Mouse (Mus musculus) forebrain, embryonic 14.5 days (tissue): ENCODE results near the gene Atp6v1a. TPM values are rescaled to one million over a fixed set of nuclear protein-coding genes. Genes with fewer than 3 reads are reported as not detected.

Experiments used
- ATAC-seq: fragments of 200-750 bp; cut with Nextera tagmentation; 2 replicates; pipeline ENCODE4 v1.8.0; 2017; ENCODE audit warnings: mild to moderate bottlenecking, moderate library complexity
- DNase-seq: peaks from one replicate; pipeline ENCODE4 v3.0.0-alpha.2; 2015; ENCODE audit warnings: low spot score
- H3K27ac ChIP-seq: fragments of 300-500 bp; sonication (generic); 2 replicates; pipeline ENCODE4 v1.5.1; 2014; ENCODE audit warnings: low read depth, mild to moderate bottlenecking, control low read depth, low read length, moderate library complexity
- H3K27me3 ChIP-seq: fragments of 300-500 bp; sonication (generic); replicated peaks from 2 replicates; pipeline ENCODE4 v1.6.1; 2014; ENCODE audit warnings: low read length, control low read depth, mixed read lengths; ENCODE audit not compliant: control insufficient read depth, insufficient read depth
- H3K36me3 ChIP-seq: fragments of 300-500 bp; sonication (generic); 2 replicates; pipeline ENCODE4 v1.6.1; 2014; ENCODE audit warnings: low read length, control low read depth; ENCODE audit not compliant: control insufficient read depth, insufficient read depth
- H3K4me1 ChIP-seq: fragments of 300-500 bp; sonication (generic); 2 replicates; pipeline ENCODE4 v1.6.1; 2014; ENCODE audit warnings: antibody characterized with exemption, low read length, control low read depth; ENCODE audit not compliant: control insufficient read depth, insufficient read depth
- H3K4me2 ChIP-seq: fragments of 300-500 bp; sonication (generic); 2 replicates; pipeline ENCODE4 v1.6.1; 2014; ENCODE audit warnings: mild to moderate bottlenecking, control low read depth, low read length
- H3K4me3 ChIP-seq: fragments of 300-500 bp; sonication (generic); 2 replicates; pipeline ENCODE4 v1.5.1; 2014; ENCODE audit warnings: low read depth, low read length, control low read depth
- H3K9ac ChIP-seq: fragments of 300-500 bp; sonication (generic); 2 replicates; pipeline ENCODE4 v1.6.1; 2014; ENCODE audit warnings: mild to moderate bottlenecking, low read length, control low read depth, moderate library complexity
- H3K9me3 ChIP-seq: fragments of 300-500 bp; sonication (generic); replicated peaks from 2 replicates; pipeline ENCODE4 v1.6.1; 2016; ENCODE audit warnings: low read length, control low read depth, mixed read lengths; ENCODE audit not compliant: control insufficient read depth
- WGBS: fragments of 180-500 bp; shearing (Covaris S2); extraction: QIAGEN DNeasy Blood & Tissue Kit; methylation state at CpG from one replicate; pipeline ENCODE4 v1.1.7; 2014; 5-methylcytosine and 5-hydroxymethylcytosine counted together
- polyA plus RNA-seq: library from polyadenylated mRNA; unstranded; fragments of >200 nt; fragmentation: Nextera tagmentation; extraction: Ambion mirVana; gene quantifications from 2 replicates; pipeline ENCODE4 v1.2.1, GENCODE M21; 2014

Gene Atp6v1a
- polyA plus RNA-seq, result 125 and 127 TPM in 2 replicates

DNA sequence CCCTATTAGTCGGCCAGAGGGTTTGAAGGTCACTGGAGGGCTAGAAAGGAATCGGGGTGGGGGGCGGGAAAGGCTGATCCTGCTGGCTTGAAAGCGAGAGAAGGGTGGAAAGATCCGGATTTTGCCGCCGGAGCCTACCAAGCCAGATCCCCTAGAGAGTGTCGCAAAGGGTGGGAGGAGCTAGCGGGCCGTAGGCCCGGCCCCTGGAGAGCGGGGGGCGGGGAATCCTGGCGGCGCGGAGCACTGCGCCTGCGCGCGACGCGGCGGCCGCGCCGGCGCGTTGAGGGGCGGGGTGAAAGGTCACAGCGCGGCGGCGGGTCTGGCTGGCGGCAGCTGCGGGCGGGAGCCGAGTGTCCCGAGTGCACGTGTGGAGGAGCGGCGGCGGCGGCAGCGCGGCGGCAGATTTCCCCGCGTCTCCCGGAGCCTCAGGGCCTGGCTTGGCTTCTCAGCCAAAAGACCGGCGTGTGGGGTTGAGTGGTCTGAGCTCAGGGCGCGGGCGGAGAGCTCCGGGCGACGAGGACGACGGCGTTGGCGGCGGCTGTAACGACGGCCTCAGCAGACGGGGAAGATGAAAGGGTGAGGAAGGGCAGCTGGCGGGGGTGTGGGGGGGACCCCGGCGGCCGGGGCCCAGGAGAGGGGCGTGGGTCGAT, at the start of gene Atp6v1a, which contains the start of gene Naa50:
Atp6v1a (minus strand) TSS at position 170 of the 650 bp plus-strand sequence.
Naa50 (plus strand) TSS at position 295 of the 650 bp plus-strand sequence.
- peak; percentile 96 for DNase-seq
- peak within 1 kb of the TSS; percentile 98 for H3K27ac ChIP-seq
- H3K27me3 ChIP-seq, result no peaks in the 10 kb centered on the region
- H3K4me1 ChIP-seq, result peaks cover 16% of the 10 kb centered on the region
- no peaks in the 10 kb centered on the region for H3K9me3 ChIP-seq
- no peaks in the 10 kb centered on the region for H3K36me3 ChIP-seq
- H3K9ac ChIP-seq, result peak within 1 kb of the TSS; percentile 86
- under 1% methylated on average over 60 of the region's 71 CpGs for WGBS
- ATAC-seq, result peak; percentile 90
- peak within 1 kb of the TSS; percentile 77 for H3K4me3 ChIP-seq
- H3K4me2 ChIP-seq, result peak within 1 kb of the TSS; percentile 93

DNA sequence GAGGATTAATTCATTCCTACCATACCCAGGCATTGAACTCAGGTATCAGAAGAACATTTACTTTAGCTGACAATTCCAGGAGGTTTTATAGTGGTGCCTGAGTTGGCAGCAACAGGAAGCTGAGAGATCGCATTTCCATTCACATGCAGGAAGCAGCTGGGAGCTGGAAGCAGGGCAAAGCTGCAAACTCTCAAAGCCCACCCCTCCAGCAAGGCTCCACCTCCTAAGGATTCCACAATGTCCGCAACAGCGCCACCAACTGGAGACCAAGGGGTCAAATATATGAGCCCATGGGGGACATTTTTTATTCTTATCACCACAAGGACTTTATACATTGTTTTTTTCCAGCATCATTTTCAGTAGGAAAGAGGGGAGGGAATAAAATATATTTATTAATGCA, 49.3 kb upstream of the Atp6v1a start:
- Histone ChIP-seq H3K4me3 (no peak overlapping the region), H3K27me3 (no peaks in the 10 kb centered on the region), H3K27ac (no peak overlapping the region), H3K9me3 (0 out of 2 replicates have a peak, but pooled peaks cover 3% of the 10 kb centered on the region), H3K9ac (no peak overlapping the region), H3K4me1 (no peaks in the 10 kb centered on the region), H3K4me2 (no peak overlapping the region), H3K36me3 (no peaks in the 10 kb centered on the region)
- 94% methylated on average over 3 of the region's 3 CpGs for WGBS
- ATAC-seq, result no peak
- DNase-seq, result no peak

DNA sequence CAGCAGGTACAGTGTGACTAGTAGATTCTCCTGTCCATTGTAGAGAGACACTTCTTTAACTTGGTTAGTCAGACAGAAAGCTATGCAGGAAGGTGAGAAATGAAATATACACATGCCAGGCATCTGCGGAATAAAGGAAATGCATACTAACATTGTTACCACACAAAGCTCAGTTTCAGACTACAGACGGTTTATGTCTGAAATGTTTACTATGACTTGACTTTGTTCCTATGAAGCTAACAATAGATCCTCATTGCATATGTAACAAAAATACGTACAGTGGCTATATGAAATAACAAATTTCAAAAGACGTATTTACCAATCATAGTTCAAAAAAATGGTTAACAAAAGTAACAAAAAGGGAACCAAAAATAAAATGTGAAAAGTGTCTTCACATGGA, 47.7 kb upstream of the Atp6v1a start:
- Histone ChIP-seq H3K4me3 (no peak overlapping the region), H3K27me3 (no peaks in the 10 kb centered on the region), H3K4me2 (no peak overlapping the region), H3K27ac (no peak overlapping the region), H3K9me3 (0 out of 2 replicates have a peak, but pooled peaks cover 3% of the 10 kb centered on the region), H3K4me1 (no peaks in the 10 kb centered on the region), H3K9ac (no peak overlapping the region), H3K36me3 (no peaks in the 10 kb centered on the region)
- DNase-seq (no peak), ATAC-seq (no peak)
- 95% methylated on average over 4 of the region's 4 CpGs for WGBS

DNA sequence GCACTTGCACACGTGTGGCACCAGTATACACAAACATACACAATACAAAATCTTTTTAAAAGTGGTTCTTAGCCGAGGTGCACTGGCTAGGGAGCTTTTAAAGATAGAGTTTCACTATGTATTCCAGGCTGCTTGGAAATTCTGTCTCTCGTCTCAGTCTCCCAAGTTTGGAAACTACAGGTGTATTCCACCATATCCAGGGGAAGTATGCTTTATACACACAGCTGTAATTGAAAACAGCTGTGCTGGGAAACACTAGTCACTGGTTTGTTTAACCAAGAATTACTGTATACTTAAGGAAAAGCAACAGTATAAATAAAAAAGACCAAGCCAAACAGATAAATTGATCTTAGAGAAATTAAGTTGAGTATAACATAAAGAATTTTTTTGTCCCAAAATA, 45.3 kb upstream of the Atp6v1a start:
- no peak overlapping the region for H3K4me2 ChIP-seq
- DNase-seq (no peak), ATAC-seq (no peak)
- no peaks in the 10 kb centered on the region for H3K4me1 ChIP-seq
- no peaks in the 10 kb centered on the region for H3K36me3 ChIP-seq
- no peak overlapping the region for H3K4me3 ChIP-seq
- no peaks in the 10 kb centered on the region for H3K27me3 ChIP-seq
- H3K9me3 ChIP-seq, result 0 out of 2 replicates have a peak, but pooled peaks cover 3% of the 10 kb centered on the region
- 85% methylated on average over 3 of the region's 3 CpGs for WGBS
- no peak overlapping the region for H3K27ac ChIP-seq
- no peak overlapping the region for H3K9ac ChIP-seq

DNA sequence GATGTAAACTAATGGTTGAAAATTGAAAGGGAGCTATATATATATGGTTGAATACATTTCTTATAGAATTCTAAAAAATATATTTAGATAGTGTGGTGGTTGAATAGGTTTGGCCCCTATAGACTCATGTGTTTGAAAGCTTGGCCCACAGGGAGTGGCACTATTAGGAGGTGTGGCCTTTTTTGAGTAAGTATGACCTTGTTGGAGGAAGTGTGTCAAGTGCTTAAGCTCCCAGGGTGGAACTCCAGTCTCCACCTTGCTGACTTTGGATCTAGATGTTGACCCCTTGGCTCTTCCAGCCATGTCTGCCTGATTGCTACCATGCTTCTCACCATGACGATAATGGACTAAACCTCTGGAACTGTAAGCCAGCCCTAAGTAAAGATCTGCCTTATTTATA, 43.1 kb upstream of the Atp6v1a start:
- H3K4me3 ChIP-seq, result no peak overlapping the region
- no peak overlapping the region for H3K9ac ChIP-seq
- no peak overlapping the region for H3K27ac ChIP-seq
- no peaks in the 10 kb centered on the region for H3K9me3 ChIP-seq
- H3K4me2 ChIP-seq, result no peak overlapping the region
- H3K27me3 ChIP-seq, result no peaks in the 10 kb centered on the region
- ATAC-seq, result no peak
- H3K4me1 ChIP-seq, result no peaks in the 10 kb centered on the region
- 88% methylated on average over 1 of the region's 1 CpGs for WGBS
- DNase-seq, result no peak
- H3K36me3 ChIP-seq, result no peaks in the 10 kb centered on the region

DNA sequence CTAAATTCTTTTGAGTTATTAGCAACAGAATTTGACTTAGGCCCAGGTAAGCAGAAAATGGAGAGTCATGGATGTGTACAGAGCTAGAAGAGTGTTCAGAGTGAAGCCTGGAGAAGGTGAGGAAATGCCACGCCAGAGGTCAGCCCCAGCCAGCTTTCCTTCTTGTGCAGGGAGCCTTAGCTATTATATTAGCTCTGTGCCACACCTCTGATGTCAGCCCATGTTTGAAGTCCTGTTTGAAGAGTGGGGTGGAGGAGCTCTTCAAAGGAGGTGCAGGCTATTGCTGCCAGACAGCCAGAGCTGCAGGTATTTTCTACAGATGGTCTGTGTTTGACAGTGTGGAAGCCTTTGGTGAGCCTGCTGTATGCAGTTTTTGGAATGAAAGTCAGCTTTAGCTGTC, 39.0 kb upstream of the Atp6v1a start:
- WGBS, result 75% methylated on average over 1 of the region's 1 CpGs
- H3K4me3 ChIP-seq, result no peak overlapping the region
- H3K4me1 ChIP-seq, result peaks cover 10% of the 10 kb centered on the region; the same call in 1 of the 2 replicates
- no peak overlapping the region for H3K9ac ChIP-seq
- no peaks in the 10 kb centered on the region for H3K36me3 ChIP-seq
- no peak; the same call in 1 of the 2 replicates for ATAC-seq
- no peaks in the 10 kb centered on the region for H3K27me3 ChIP-seq
- peak; percentile 21 for DNase-seq
- H3K9me3 ChIP-seq, result no peaks in the 10 kb centered on the region
- no peak overlapping the region for H3K27ac ChIP-seq
- H3K4me2 ChIP-seq, result no peak overlapping the region

DNA sequence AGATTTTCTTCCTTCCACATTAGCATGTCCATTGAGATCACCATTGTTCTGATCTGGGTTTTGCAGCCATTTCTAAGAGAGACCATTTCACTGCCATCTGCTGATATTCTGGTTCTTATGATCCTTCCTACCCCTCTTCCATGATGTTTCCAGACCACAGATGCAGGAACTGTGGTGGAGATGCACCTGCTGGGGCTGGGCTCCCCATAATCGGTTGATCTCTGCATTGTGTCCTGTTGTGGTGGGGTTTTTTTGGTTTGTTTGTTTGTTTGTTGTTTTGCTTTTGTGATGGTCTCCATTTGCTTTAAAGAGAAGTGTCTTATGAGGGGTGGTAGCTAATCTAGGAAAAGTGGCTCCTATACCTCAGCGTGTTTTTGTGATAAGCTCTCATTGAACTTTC, 37.0 kb upstream of the Atp6v1a start:
- Histone ChIP-seq H3K4me3 (no peak overlapping the region), H3K4me2 (no peak overlapping the region)
- 96% methylated on average over 2 of the region's 2 CpGs for WGBS

DNA sequence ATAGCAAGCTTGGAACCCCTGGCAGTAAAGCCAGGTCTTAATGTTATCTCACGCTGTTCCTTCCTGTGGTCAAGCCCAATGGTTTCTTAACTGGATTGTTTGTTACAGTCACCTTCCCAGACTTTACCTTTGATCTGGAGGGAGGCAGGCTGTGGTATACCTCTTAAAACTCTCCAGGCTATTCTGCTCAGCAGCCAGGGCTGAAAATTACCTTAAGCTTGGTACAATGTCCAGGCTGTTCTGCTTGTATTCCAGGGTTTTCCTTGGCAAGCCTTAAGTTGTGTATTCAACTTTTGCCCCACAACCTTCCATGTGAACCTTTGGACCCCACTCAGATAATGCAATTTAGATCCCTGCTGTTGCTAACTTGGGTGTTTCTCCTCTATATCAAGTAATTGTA, 35.5 kb upstream of the Atp6v1a start:
- no peak overlapping the region for H3K9ac ChIP-seq
- H3K4me3 ChIP-seq, result no peak overlapping the region

More for the DNA sequence above, 37.0 kb upstream of the Atp6v1a start:
- H3K36me3 ChIP-seq, result no peaks in the 10 kb centered on the region
- H3K9me3 ChIP-seq, result no peaks in the 10 kb centered on the region
- H3K27me3 ChIP-seq, result no peaks in the 10 kb centered on the region
- ATAC-seq, result no peak
- H3K27ac ChIP-seq, result no peak overlapping the region
- no peak overlapping the region for H3K9ac ChIP-seq
- DNase-seq, result no peak
- peaks cover 10% of the 10 kb centered on the region; the same call in 1 of the 2 replicates for H3K4me1 ChIP-seq

DNA sequence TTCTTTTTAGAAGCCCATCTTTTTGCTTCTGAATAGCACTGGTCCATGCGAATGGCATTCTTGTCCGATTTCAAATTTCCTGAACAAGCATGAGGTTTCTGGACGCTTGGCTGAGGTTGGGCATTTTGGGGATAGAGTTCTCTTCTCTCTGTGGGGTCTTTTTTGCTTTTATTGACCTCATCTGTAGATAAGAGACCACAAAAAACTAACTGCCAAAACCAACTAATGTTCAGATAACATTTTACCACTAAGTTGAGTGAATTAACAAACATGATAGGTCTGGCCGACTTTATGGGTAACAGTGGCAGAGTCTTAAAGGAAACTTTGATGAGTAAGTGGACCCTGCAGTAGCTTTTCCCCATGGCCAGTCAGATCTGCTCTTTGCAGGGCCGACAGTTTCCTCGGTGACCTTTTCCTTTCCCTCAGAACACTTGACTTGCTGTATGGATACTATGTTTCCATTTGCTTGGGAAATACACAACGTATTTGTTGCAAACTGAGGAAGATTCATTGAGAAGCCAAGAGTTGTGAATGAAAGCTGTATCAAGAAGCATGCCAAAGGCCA, 34.5 kb upstream of the Atp6v1a start:
- Histone ChIP-seq H3K4me1 (peaks cover 10% of the 10 kb centered on the region; the same call in 1 of the 2 replicates), H3K4me2 (peak overlapping the region; percentile 78), H3K27ac (no peak overlapping the region), H3K27me3 (no peaks in the 10 kb centered on the region), H3K9ac (peak overlapping the region; percentile 88), H3K4me3 (peak overlapping the region; percentile 91), H3K9me3 (no peaks in the 10 kb centered on the region), H3K36me3 (no peaks in the 10 kb centered on the region)
- ATAC-seq (no peak), DNase-seq (no peak)
- 25% methylated on average over 7 of the region's 7 CpGs for WGBS

More for the DNA sequence above, 35.5 kb upstream of the Atp6v1a start:
- H3K36me3 ChIP-seq, result no peaks in the 10 kb centered on the region
- H3K4me1 ChIP-seq, result peaks cover 10% of the 10 kb centered on the region; the same call in 1 of the 2 replicates
- no peak for DNase-seq
- no peak for ATAC-seq
- no peaks in the 10 kb centered on the region for H3K27me3 ChIP-seq
- no peak overlapping the region for H3K4me2 ChIP-seq
- H3K9me3 ChIP-seq, result no peaks in the 10 kb centered on the region
- WGBS, result 88% methylated on average over 1 of the region's 1 CpGs
- no peak overlapping the region for H3K27ac ChIP-seq
